Mouse (Mus musculus) spleen, adult 2 months (tissue): ENCODE measurements around the gene Preb. TPM values are rescaled to one million over a fixed set of nuclear protein-coding genes. Genes with fewer than 3 reads are reported as not detected.
A peak's percentile ranks its signal among the peaks of the same experiment; 100 is the strongest.

Experiments
- DNase-seq, 2 experiments: peaks; one replicate each; pipeline versions ENCODE4 v3.0.0 to v3.0.0-alpha.2; 2012 to 2021; ENCODE audit warnings: low spot score in 2 of 2, low read depth in 1 of 2
- H3K27ac ChIP-seq: fragments of 200-500 bp; 2 replicates; pipeline ENCODE4 v1.5.1; 2012; ENCODE audit warnings: low read length, inconsistent platforms; ENCODE audit not compliant: insufficient read depth
- H3K27me3 ChIP-seq: fragments of 200-500 bp; 2 replicates; pipeline ENCODE4 v1.6.1; 2012; ENCODE audit warnings: mild to moderate bottlenecking, moderate library complexity, low read length, inconsistent platforms; ENCODE audit not compliant: control insufficient read depth, insufficient read depth
- H3K36me3 ChIP-seq: fragments of 200-500 bp; 2 replicates; pipeline ENCODE4 v1.6.1; 2012; ENCODE audit warnings: mild to moderate bottlenecking, low read length, inconsistent platforms; ENCODE audit not compliant: control insufficient read depth, insufficient read depth
- H3K4me1 ChIP-seq: fragments of 200-500 bp; 2 replicates; pipeline ENCODE4 v1.6.1; 2011; ENCODE audit warnings: inconsistent platforms; ENCODE audit not compliant: control insufficient read depth, insufficient read depth, insufficient read length
- H3K4me3 ChIP-seq: fragments of 200-500 bp; 2 replicates; pipeline ENCODE4 v1.5.1; 2011; ENCODE audit warnings: mild to moderate bottlenecking, inconsistent platforms; ENCODE audit not compliant: insufficient read depth, insufficient read length; ENCODE audit errors: extremely low read depth
- CTCF ChIP-seq: fragments of 200-500 bp; IDR thresholded peaks from 2 replicates; pipeline ENCODE4 v1.5.1; 2011; ENCODE audit warnings: mild to moderate bottlenecking, inconsistent platforms; ENCODE audit not compliant: insufficient read depth, insufficient read length, insufficient replicate concordance; ENCODE audit errors: extremely low read depth
- POLR2A ChIP-seq: fragments of 200-500 bp; IDR thresholded peaks from 2 replicates; pipeline ENCODE4 v1.6.1; 2011; ENCODE audit warnings: low read depth, low read length, inconsistent platforms
- WGBS: fragments of 180-500 bp; shearing (Covaris S2); methylation state at CpG from one replicate; pipeline ENCODE4 v1.1.7; 2018; 5-methylcytosine and 5-hydroxymethylcytosine counted together
- polyA plus RNA-seq: library from polyadenylated mRNA; depleted of rRNA; stranded (reverse); fragments of >200 nt; gene quantifications from 2 replicates; pipeline ENCODE4 v1.2.3, GENCODE M21; 2012

The Preb gene
- polyA plus RNA-seq, 1 experiment = 227 TPM

DNA sequence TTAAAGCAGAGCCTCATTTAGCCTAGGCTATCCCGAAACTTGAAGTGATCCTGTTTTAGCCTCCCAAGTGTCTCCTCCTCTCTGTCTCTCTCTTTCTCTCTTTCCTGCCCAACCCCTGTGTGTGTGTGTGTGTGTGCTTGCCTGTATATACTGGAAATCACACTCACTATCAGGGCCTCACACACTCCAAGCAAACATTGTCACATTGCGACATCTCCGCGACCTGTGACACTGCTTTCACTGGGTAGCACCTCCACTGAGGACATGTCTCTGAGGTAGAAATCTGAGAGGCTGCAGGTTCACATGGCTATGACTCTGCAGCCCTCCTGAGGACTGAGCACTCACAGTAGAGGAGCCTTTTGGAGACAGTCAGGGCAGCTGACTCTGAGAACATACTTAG is 6.0 kb upstream of the Preb start:
- H3K27ac ChIP-seq = no peak overlapping the region
- no peak for DNase-seq
- H3K4me1 ChIP-seq = peaks cover 2% of the 10 kb centered on the region
- WGBS = 92% methylated on average over 4 of the region's 4 CpGs
- no peak for TF ChIP-seq POLR2A
- TF ChIP-seq CTCF = no peak
- no peak overlapping the region for H3K4me3 ChIP-seq
- H3K27me3 ChIP-seq = no peaks in the 10 kb centered on the region
- H3K36me3 ChIP-seq = no peaks in the 10 kb centered on the region

DNA sequence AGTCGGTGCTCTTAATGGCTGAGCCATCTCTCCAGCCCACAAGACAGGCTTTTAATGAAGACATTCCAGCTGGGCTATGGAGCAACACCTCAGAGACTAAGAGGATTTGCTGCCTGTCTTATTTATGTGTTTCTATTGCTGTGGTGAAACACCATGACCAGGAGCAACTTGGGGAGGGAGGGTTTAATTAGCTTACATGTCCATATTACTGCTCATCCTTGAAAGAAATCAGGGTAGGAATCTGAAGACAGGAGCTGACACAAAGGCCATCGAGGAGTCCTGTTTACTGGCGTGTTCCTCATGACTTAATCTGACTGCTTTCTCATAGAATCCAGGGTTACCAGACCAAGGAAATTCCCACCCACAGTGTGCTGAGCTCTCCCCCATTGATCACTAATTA is 3.8 kb upstream of the Preb start:
- TF ChIP-seq POLR2A = no peak
- TF ChIP-seq CTCF = no peak
- Histone ChIP-seq H3K4me3 (no peak overlapping the region), H3K27ac (no peak overlapping the region), H3K4me1 (peaks cover 12% of the 10 kb centered on the region), H3K27me3 (no peaks in the 10 kb centered on the region), H3K36me3 (0 out of 2 replicates have a peak, but pooled peaks cover under 1% of the 10 kb centered on the region)
- 87% methylated on average over 3 of the region's 3 CpGs for WGBS
- no peak for DNase-seq

DNA sequence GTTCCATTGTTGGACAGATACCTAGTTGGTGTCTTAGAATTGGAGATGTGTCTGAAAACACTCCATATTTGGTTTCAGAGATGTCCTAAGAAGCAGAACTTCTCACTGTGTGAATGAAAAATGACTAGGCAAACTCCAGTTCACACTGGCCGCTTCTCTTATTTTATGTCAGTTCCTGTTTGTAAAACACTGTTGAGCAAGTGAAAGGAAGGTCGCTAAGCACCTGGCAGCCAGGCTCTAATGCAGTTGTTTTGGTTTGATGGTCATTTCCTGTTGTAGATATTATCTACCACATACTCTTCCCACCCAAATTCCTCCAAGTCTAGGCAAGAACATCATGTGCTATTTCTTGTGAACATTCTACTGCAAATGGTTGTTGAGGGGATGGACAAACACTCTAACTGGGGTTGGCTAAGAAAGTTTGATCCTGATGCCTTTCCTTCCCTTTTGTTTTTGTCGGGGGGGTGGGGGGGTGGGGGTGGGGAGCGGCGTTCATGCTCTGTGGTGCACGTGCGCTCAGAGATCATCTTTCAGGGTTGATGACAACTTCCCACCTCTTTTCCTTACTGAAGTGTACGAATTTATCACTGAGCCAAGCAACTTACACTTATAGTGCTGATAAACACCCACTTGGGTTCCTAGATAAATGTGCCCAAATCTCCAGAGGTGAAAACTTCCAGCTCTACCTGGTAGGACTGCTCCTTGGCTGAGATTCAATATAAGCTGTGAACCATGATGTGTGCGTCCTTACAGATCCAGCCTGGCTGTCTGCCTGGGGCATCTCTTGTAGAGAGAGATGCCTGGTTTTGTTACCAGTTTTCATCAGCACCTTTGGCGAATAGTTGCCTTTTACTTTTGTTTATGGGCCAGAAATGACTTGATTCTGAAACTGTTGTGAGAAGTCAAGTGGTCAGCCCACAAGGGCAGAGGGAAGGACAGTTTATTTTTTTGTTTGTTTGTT is 1.7 kb upstream of the Preb start:
- TF ChIP-seq CTCF (no peak), POLR2A (no peak)
- DNase-seq = peak in 1 of 2 experiments; percentile 67
- Histone ChIP-seq H3K4me1 (peaks cover 24% of the 10 kb centered on the region), H3K27ac (peak overlapping the region; percentile 63; the same call in 1 of the 2 replicates), H3K36me3 (peaks cover 9% of the 10 kb centered on the region), H3K4me3 (no peak overlapping the region), H3K27me3 (no peaks in the 10 kb centered on the region)
- 26% methylated on average over 10 of the region's 10 CpGs for WGBS

DNA sequence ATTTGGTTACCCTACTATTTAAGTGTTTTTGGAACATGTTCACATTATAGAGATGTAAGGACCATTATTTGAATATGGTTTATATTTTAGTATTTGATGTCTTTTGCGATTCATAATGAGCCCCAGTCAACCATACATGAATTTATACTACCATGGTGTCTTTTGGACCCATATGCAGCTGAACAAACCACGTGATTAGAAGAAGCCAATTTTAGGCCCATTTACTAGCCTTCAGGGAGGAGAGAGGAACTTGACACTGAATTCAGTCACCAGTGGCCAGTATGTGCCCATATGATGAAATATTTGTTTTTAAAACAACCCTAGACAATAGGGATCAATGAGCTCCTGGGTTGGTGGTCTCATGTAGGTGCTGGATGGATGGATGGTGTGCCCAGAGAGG is 653 bp upstream of the Preb start:
- no peak for TF ChIP-seq POLR2A
- peak overlapping the region; percentile 80; the same call in 1 of the 2 replicates for H3K27ac ChIP-seq
- no peaks in the 10 kb centered on the region for H3K27me3 ChIP-seq
- WGBS = 92% methylated on average over 2 of the region's 2 CpGs
- no peak overlapping the region for H3K4me3 ChIP-seq
- peaks cover 10% of the 10 kb centered on the region for H3K36me3 ChIP-seq
- no peak for DNase-seq
- peaks cover 24% of the 10 kb centered on the region for H3K4me1 ChIP-seq

DNA sequence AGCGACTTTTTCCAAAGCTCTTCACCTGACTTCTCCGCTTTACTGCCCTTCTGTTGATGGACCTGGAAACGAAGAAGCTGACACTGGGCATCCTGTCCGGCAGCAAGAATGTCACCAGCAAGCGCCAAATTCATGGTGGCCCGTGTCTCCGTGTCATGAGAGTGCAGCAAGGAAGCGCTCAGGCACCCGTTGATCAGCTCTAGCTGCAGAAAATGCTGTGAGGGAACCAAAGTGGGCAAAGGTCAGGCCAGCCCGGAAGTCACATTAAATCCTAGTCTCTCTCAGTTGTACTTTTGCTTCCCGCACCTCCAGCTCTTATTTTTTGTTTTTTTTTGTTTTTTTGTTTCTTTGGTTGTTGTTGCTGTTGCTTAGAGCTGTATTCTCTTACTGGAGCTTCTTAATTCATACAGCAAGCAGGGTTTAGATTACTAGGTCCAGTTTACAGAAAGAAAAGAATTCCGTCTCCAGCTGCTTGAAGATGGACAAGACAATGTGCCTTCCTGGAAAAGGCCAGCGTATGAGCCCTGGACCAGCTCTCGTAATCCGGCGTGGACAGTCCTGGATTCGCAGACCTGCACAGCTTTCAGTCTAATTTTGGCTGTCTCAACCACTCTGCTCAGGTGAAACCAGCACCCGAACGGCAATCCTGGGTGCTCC is 835 bp downstream of the Preb start:
- TF ChIP-seq CTCF (no peak), POLR2A (no peak)
- H3K36me3 ChIP-seq = peaks cover 24% of the 10 kb centered on the region
- no peaks in the 10 kb centered on the region for H3K27me3 ChIP-seq
- 34% methylated on average over 19 of the region's 19 CpGs for WGBS
- peak overlapping the region; percentile 72 for H3K27ac ChIP-seq
- peaks cover 24% of the 10 kb centered on the region for H3K4me1 ChIP-seq
- peak overlapping the region; percentile 81 for H3K4me3 ChIP-seq
- DNase-seq = no peak

DNA sequence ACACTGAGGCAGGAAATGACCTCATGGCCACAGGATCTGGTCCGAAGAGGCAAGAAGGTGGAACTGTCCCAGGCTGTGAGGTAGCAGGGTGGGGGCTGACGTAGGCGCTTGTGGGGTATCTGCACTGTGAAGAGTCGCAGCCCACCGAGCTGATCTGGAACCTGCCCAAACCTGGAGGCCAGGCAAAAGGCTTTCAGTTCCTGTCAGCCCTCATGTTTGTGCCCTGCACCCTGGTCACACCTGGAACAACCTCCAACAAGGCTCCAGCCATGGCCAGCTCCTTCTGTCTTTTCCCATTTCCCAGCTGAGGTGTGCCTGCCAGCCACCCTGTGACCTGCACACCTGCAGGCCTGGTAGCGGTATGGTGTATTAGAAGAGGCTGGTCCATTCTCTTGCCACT is 2.3 kb downstream of the Preb start:
- DNase-seq = no peak
- peaks cover 24% of the 10 kb centered on the region for H3K4me1 ChIP-seq
- H3K4me3 ChIP-seq = no peak overlapping the region
- no peaks in the 10 kb centered on the region for H3K27me3 ChIP-seq
- TF ChIP-seq POLR2A = no peak
- no peak for TF ChIP-seq CTCF
- H3K27ac ChIP-seq = no peak overlapping the region
- H3K36me3 ChIP-seq = peaks cover 35% of the 10 kb centered on the region
- WGBS = 87% methylated on average over 6 of the region's 6 CpGs

DNA sequence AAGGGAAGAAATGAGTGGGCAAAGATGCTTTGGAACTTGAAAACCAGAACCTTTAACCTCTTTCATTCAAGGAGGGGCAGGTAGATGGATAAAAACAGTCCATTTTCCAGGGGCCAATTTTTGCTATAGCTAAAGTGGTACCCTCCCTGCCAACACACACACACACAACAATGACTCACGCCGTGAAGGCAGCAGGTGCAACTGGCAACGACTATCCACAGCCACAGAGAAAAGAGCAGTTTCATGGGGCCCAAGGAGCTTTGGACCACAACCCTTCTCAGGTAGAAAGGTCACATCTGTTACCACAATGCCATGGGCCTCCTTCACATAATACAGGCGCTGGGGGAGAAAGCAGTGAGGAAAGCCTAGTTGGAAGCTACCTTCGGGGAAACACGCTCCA is 4.4 kb downstream of the Preb start:
- H3K4me3 ChIP-seq = no peak overlapping the region
- peaks cover 35% of the 10 kb centered on the region for H3K36me3 ChIP-seq
- TF ChIP-seq POLR2A = no peak
- no peak for TF ChIP-seq CTCF
- DNase-seq = no peak
- H3K4me1 ChIP-seq = peaks cover 18% of the 10 kb centered on the region; the same call in 1 of the 2 replicates
- H3K27ac ChIP-seq = no peak overlapping the region
- H3K27me3 ChIP-seq = no peaks in the 10 kb centered on the region
- WGBS = 89% methylated on average over 6 of the region's 6 CpGs
